Mouse (Mus musculus): Measurements from ENCODE around the gene Nup210. TPM values are rescaled to one million over a fixed set of nuclear protein-coding genes. Genes with fewer than 3 reads are reported as not detected.
A peak's percentile ranks its signal among the peaks of the same experiment; 100 is the strongest.

Gene Nup210
- total and polyA plus RNA-seq, 3 experiments, result 46.3 to 394 (median 71.5) TPM

- H3K36me3 ChIP-seq (ENCODE audit: control insufficient read depth in 1 of 2, insufficient read depth in 2 of 2, low read length in 2 of 2), result peaks cover 12 to 22% of the 10 kb centered on the region in 2 experiments
- no peaks in the 10 kb centered on the region for H3K79me2 ChIP-seq (ENCODE audit: control insufficient read depth, insufficient read depth, low read length, poor library complexity)
- DNase-seq (ENCODE audit: low read depth, low spot score), result peak; percentile 62
- H3K9me3 ChIP-seq (replicated peaks; ENCODE audit: insufficient read depth, low read length), result no peaks in the 10 kb centered on the region
- peaks cover 3 to 7% of the 10 kb centered on the region in 2 experiments; a peak in 2 of 4 replicates for H3K4me1 ChIP-seq (ENCODE audit: control insufficient read depth in 1 of 2, insufficient read depth in 2 of 2, low read length in 2 of 2)
- TF ChIP-seq SIN3A (IDR thresholded peaks at IDR 0.05; ENCODE audit: low read length) (peak; percentile 59), RCOR1 (IDR thresholded peaks at IDR 0.05; ENCODE audit: low read depth, low read length) (peak; percentile 56; the same call in 1 of the 2 replicates), ZMIZ1 (IDR thresholded peaks at IDR 0.05; ENCODE audit: low read depth, low read length) (no peak), MEF2A (IDR thresholded peaks at IDR 0.05; ENCODE audit: extremely low read depth, insufficient replicate concordance, low read depth, low read length, poor library complexity, severe bottlenecking) (peak; percentile 53; the same call in 1 of the 2 replicates), GATA1 (IDR thresholded peaks at IDR 0.05; ENCODE audit: low read depth, low read length) (peak; percentile 79), NRF1 (IDR thresholded peaks at IDR 0.05; ENCODE audit: insufficient read depth, low read depth, low read length, poor library complexity, severe bottlenecking) (no peak), ELF1 (IDR thresholded peaks at IDR 0.05; ENCODE audit: low read depth, low read length) (peak; percentile 48; the same call in 1 of the 2 replicates), TCF12 (IDR thresholded peaks at IDR 0.05; ENCODE audit: low read depth, low read length) (peak; percentile 58; the same call in 1 of the 2 replicates), EP300 (IDR thresholded peaks at IDR 0.05; ENCODE audit: low read depth in 1 of 2, low read length in 2 of 2) (peak; percentile 46 to 53; a peak in 2 of 4 replicates)
- H3K9ac ChIP-seq (ENCODE audit: control insufficient read depth, low read depth, low read length, poor library complexity, severe bottlenecking), result no peak overlapping the region
- no peak overlapping the region for H3K27ac ChIP-seq (ENCODE audit: control insufficient read depth, low read depth, low read length)
- H3K27me3 ChIP-seq (ENCODE audit: control insufficient read depth in 1 of 2, insufficient read depth in 2 of 2, low read length in 2 of 2), result no peaks in the 10 kb centered on the region
- no peak overlapping the region for H3K4me3 ChIP-seq (ENCODE audit: control insufficient read depth in 1 of 2, insufficient read depth in 1 of 2, low read depth in 2 of 2, low read length in 2 of 2)
Observed at GRCm38 (mm10) chr6:91048019-91048418, 68.6 kb downstream of the Nup210 start.

DNA sequence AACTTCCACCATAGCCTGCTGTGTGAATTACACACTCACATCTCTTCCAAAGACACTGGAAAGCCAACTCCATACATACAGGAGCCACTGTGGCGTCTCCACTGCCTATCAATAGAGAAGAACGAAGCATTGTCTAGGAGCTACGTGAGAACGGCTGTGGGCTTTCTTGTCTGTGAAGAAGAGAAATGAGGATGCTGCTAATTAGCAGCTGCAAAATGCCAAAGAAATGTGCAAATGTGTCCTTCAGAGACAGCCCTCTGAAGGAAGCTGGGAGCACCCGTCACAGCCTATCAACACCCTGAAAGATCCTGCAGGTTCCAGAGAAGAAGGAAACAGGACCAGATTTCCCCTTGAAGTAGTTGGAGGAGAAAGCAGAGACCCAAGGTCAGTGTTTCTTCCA, 69.2 kb downstream of the Nup210 start:
- peaks cover 12 to 23% of the 10 kb centered on the region in 2 experiments for H3K36me3 ChIP-seq (ENCODE audit: control insufficient read depth in 1 of 2, insufficient read depth in 2 of 2, low read length in 2 of 2)
- TF ChIP-seq MAX (IDR thresholded peaks at IDR 0.05; ENCODE audit: low read length) (no peak), SIN3A (IDR thresholded peaks at IDR 0.05; ENCODE audit: low read length) (no peak), NELFE (IDR thresholded peaks at IDR 0.05; ENCODE audit: low read depth, low read length) (no peak), JUND (IDR thresholded peaks at IDR 0.05; ENCODE audit: low read depth, low read length) (no peak), TAL1 (IDR thresholded peaks at IDR 0.05; ENCODE audit: low read length) (no peak), TBP (IDR thresholded peaks at IDR 0.05; ENCODE audit: low read depth, low read length) (no peak), RCOR1 (IDR thresholded peaks at IDR 0.05; ENCODE audit: low read depth, low read length) (no peak), BHLHE40 (IDR thresholded peaks at IDR 0.05; ENCODE audit: borderline replicate concordance, low read depth, low read length) (no peak), ZC3H11A (IDR thresholded peaks at IDR 0.05; ENCODE audit: low read depth, low read length) (no peak), MYC (IDR thresholded peaks at IDR 0.05; ENCODE audit: low read depth, low read length) (no peak), POLR2AphosphoS5 (IDR thresholded peaks at IDR 0.05; ENCODE audit: borderline replicate concordance, low read depth, low read length) (no peak), ZNF384 (IDR thresholded peaks at IDR 0.05; ENCODE audit: low read depth, low read length) (no peak)

More for the DNA sequence above, 69.2 kb downstream of the Nup210 start:
- Histone ChIP-seq H3K79me2 (ENCODE audit: control insufficient read depth, insufficient read depth, low read length, poor library complexity) (no peaks in the 10 kb centered on the region), H3K9me3 (replicated peaks; ENCODE audit: insufficient read depth, low read length) (no peaks in the 10 kb centered on the region), H3K4me1 (ENCODE audit: control insufficient read depth in 1 of 2, insufficient read depth in 2 of 2, low read length in 2 of 2) (peaks cover 3 to 7% of the 10 kb centered on the region in 2 experiments; a peak in 2 of 4 replicates), H3K4me3 (ENCODE audit: control insufficient read depth in 1 of 2, insufficient read depth in 1 of 2, low read depth in 2 of 2, low read length in 2 of 2) (no peak overlapping the region), H3K27ac (ENCODE audit: control insufficient read depth, low read depth, low read length) (no peak overlapping the region), H3K27me3 (ENCODE audit: control insufficient read depth in 1 of 2, insufficient read depth in 2 of 2, low read length in 2 of 2) (no peaks in the 10 kb centered on the region), H3K9ac (ENCODE audit: control insufficient read depth, low read depth, low read length, poor library complexity, severe bottlenecking) (no peak overlapping the region)
- DNase-seq (ENCODE audit: low read depth, low spot score), result no peak
